Mouse (Mus musculus) frontal cortex, postnatal 25 days (tissue): ENCODE data around the gene Ano6.
A peak's percentile ranks its signal among the peaks of the same experiment; 100 is the strongest.

Experiments used
- DNase-seq, 2 experiments: peaks; one replicate each; pipeline ENCODE4 v3.0.0; 2022; ENCODE audit warnings: low spot score in 2 of 2

Gene Ano6

GRCm38 (mm10) chr15:95790529-95791071 is at the start of gene Ano6:
Ano6 (plus strand) TSS chr15:95790843.
- DNase-seq, result peak; percentile 79 to 86

DNA sequence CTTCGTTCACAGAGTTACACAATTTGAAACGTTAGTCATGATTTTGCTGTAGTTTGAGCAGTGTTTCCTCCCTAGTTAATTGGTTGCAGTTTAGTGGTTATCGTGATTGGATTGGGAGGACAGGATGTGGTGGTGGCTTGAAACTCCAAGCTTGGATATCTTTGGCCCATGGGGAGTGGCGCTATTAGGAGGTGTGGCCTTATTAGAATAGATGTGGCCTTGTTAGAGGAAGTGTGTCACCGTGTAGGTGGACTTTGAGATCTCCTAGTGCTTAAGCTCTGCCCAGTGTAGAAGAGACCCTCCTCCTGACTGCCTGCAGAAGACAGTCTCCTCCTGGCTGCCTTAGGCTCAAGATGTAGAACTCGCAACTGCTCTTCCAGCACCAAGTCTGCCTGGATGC is 47.7 kb upstream of the Ano6 start:
- DNase-seq, result no peak

DNA sequence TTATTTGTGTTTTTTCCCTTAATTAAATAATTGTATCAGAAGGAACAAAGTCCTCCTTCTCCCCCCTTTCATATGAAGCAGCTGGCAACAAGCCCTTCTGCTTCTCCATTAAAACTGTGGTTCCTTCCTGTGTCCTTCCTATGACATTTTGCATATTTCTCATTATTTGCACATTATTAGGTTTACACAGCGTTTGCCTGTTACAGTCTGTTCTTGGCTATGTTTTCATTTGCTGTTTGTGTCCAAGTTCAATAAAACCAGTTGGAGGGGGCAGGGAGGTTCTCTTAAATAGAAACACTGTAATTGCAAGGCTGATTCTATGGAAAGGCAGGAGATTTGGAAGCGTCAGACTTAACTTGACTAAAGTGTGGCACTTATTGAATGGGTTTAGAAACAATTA is 46.8 kb upstream of the Ano6 start:
- no peak for DNase-seq

- DNase-seq, result no peak
Observed at GRCm38 (mm10) chr15:95745346-95746106, 45.1 kb upstream of the Ano6 start.

- DNase-seq, result no peak
Observed at GRCm38 (mm10) chr15:95746513-95746912, 44.1 kb upstream of the Ano6 start.

- DNase-seq, result no peak
Observed at GRCm38 (mm10) chr15:95746955-95747931, 43.4 kb upstream of the Ano6 start.

DNA sequence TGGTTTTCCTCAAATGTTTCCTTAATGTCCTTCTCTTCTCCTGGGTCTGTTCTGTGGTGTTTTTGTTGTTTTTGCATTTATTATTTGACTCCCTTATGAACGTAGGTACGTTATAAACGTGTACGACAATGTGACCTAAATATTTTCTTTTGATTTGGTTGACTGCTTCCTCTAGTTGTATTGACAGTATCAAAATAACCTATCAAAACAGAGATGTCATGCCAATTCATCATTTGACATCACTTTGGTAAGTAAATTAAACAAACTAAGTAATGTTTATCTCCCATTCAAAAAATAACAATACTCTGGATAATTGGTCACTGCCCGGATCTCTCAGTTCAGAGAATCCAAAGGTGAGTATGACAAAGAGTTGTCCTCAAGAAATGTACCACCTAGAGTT is 41.4 kb upstream of the Ano6 start:
- no peak for DNase-seq

- DNase-seq, result no peak
Observed at GRCm38 (mm10) chr15:95750038-95750437, 40.6 kb upstream of the Ano6 start.

DNA sequence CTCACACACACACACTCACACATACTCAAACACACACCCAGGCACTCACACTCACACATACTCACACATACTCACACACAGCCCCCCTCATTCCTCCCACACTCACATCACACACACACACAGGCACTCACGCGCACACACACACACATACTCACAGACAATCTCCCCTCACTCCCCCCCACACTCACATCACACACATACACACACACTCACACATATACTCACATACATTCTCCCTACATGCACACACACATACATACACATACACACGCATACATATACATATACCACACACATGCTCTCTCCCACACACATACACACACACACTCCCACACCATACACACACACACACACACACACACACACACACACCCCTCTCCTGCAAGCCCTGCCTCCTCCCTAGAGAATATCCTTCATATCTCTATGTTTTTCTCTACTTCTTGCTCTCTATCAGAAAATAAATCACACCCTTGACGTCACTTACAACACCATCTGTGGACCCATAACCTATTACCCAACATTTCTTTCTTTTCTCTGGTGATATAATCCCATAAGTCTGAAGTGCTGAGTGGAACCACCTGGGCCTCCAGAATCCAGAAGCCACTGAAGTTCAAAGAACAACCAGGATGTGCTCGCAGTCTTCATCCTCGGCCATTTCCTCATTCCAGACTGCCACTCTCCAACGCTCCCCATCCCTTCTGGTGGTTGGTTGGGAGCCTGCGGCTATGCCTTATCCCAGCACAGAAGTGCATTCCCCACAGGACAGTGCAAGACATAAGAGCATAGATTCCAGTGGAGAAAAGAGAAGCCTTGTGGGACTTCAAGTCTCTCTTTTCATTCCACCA is 38.6 kb upstream of the Ano6 start:
- DNase-seq, result no peak

- DNase-seq, result no peak
Observed at GRCm38 (mm10) chr15:95752677-95753019, 38.0 kb upstream of the Ano6 start.

- no peak for DNase-seq
Observed at GRCm38 (mm10) chr15:95753031-95753430, 37.6 kb upstream of the Ano6 start.

DNA sequence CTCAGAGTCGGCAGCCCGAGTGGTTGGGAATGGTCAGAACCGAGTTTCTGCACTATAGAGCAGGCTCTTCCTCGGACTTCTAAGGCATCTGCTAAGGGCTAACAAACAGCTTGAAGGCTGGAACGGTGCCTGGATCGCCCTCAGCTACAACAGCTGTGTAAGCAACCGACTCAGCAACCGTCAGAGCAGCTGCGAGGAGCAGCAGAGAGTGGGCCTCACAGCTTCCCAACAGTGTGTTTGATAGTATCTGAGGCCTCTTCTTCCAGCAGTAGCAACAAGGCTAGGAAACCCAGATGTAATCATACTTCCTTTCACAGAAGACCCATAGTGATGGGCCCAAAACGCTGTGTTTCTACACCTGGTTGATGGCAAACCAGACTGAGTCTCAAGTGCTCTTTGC is 33.5 kb upstream of the Ano6 start:
- peak; percentile 43 to 54 for DNase-seq

- DNase-seq, result no peak
Observed at GRCm38 (mm10) chr15:95758069-95758468, 32.6 kb upstream of the Ano6 start.

DNA sequence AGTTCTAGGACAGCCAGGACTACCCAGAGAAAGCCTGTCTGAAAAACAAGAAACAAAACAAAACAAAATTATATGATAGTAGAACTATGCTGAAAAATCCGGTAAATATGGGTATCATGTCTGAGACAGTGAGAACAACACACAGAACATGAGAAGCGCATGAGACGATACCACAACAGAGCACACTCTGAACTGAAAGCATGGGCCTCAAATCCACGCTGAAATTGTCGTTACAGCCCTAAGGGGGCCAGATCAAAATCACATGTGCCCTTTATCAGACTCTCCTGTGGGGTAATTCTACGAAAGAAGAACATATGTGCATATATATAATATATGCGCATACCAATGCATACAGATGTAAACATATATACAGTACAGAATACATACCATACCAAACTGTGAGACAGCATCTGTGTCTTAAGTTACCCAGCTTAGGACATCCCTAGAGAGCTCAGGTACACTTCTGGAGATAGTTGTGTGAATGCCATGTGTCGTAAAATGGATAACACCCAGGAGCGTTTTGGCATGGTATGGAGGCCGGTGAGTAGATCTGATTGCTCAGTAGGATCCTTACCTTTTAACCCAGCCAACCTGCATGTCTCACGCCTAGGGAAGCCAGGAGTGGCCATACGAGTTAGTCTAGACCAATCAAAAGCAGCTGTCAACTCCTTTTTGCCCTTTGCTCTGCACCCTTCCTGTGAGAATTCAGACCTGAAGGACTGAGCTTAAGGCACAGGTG is 31.8 kb upstream of the Ano6 start:
- DNase-seq, result no peak

GRCm38 (mm10) chr15:95759857-95760256 is 30.8 kb upstream of the Ano6 start:
- DNase-seq, result no peak

DNA sequence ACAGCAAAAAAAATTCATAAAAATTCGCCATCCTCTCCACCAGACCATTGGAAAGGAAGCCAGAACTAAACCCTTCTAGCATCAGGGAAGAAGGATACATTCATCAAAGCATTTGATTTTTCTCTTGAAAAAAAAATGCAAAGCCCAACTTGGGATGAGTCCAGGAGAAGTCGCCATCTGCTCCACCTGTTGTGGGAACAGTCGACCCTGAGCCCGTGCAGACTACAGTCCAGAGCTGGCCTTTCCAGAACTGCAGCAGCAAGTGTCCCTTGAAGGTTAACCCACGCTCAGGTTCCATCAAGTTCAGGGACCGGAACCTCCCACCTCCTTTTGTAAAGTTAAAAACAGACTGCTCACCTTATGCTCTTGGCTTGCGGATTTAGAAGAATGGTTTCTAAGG is 29.2 kb upstream of the Ano6 start:
- no peak for DNase-seq

DNA sequence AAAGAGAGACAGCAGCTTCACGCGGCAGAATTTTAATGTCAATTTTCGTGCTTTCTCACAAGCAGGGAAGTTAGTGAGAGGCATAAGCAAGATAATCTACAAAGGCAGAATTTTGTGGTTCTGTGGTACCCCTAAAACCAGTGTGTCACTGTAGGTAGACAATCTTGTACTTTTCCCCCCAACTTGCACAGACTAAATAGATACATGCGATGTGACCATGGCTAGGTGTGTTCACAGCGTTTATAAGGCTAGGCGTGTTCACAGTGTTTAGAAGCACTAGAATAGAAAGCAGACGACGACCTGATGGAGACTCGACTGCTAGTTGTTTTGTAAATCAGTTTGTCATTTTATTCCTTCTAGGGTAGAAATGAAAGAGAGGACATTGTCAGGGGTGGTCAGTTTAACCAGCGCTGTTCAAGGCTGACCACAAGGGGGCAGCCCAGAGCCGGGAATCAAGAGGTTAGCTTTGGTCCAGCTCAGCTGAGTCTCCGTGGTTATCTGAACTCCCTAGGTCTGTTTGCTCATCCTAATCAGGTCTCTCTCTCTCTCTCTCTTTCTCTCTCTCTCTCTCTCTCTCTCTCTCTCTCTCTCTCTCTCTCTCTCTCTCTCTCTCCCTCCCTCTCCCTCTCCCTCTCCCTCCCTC is 27.9 kb upstream of the Ano6 start:
- DNase-seq, result peak; percentile 42 to 59

DNA sequence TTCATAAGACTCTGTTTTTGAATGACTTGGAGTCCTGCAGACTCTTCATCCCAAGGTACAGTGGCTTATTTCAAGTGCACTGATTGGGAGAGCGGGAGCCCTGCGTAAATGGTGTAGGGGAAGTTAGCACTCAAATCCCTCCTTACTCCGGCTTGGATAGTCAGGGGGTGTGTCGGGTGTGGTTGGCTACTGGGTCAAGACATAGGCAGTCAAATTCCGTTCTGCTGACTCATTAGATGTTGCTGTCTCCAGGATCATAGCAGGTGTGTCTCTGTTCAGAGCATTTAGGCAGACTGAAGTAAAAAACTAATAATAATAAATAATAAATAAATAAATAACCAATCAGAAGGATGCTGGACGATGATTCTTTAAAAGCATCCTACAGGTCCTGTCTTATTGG is 27.2 kb upstream of the Ano6 start:
- no peak for DNase-seq

GRCm38 (mm10) chr15:95765271-95765670 is 25.4 kb upstream of the Ano6 start:
- no peak for DNase-seq

GRCm38 (mm10) chr15:95765936-95766335 is 24.7 kb upstream of the Ano6 start:
- no peak for DNase-seq

DNA sequence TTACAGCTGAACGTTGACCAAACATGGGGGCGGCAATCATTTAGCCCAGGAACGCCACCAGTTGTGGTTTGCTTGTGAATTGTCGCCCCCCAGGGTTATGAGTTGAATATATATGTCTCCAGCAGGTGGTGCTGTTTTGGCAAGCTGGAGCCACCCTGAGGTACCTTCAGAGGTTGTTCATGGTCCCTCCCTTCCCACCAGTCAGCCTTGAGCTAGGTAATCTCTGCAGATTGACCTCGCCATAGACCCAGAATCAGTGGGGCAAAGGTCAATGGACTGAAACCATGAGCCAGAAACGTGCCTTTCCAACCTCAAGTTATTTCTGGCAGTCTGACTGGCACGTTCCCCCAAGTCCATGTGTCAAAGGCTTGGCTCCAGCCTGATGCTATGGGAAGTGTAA is 22.8 kb upstream of the Ano6 start:
- no peak for DNase-seq
